Mouse (Mus musculus) layer of hippocampus, adult 9-10 months (tissue): Measurements from ENCODE around the gene Rara.
A peak's percentile ranks its signal among the peaks of the same experiment; 100 is the strongest.

Source experiments
- DNase-seq: peaks from one replicate; pipeline ENCODE4 v3.0.0; 2022; ENCODE audit warnings: low spot score

Gene Rara

GRCm38 (mm10) chr11:98998776-98999175 lies 71.2 kb downstream of the Rara start:
- DNase-seq = no peak

DNA sequence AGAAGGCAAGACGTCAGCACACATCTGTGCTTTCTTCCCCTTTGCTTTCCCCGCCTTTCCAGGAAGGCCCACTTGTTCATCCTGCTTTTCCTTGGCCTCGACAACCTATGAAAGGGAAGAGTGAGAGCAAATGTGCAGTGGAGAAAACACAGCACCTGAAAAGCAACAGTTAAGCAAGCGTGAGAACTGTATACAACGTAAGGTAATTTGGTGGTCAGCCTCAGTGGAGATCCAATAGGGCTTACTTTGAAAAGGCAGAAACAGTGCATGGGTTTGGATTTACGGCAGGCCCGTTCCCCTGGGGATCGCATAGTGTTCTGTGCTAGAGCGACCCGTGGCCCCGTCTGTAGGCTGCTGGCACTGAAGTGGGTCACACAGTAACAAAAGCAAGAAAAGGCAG lies 71.6 kb downstream of the Rara start:
- DNase-seq = no peak

GRCm38 (mm10) chr11:99006788-99007187 lies 79.2 kb downstream of the Rara start:
- no peak for DNase-seq

GRCm38 (mm10) chr11:99010124-99010523 lies 82.5 kb downstream of the Rara start:
- no peak for DNase-seq

GRCm38 (mm10) chr11:99010706-99011105 lies 83.1 kb downstream of the Rara start:
- DNase-seq = no peak

DNA sequence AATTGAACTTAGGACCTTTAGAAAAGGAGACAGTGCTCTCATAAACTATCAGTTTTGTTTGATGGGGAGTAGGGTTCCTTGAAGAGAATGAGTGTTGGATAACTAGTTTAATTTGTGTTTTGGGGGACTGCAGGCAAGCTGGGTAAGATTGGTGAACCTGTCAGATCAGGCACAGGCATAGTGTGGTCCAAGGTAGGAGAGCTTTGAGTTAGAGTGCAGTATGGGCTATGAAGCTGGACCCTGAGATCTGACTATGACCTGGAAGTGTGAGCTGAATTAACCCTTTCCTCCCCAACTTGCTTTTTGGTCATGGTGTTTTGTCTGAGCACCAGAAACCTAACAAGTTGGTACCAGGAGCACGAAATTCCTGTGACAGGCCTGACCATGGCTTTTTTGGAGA lies 86.2 kb downstream of the Rara start:
- DNase-seq = no peak

DNA sequence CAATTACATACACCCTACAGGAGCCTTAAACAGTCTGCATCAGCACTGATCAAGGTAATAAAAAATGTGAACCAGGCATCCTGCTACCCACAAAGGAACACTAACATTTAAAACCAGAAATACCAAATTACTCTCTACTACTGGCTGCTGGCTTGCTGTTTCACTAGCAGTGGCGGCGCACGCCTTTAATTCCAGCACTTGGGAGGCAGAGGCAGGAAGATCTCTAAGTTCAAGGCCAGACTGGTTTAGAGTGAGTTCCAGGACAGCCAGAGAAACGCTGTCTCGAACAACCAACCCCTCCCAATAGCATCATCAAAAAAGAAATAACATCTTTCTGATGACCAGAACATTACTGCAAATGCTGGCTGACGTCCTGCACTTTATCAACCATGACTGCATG lies 92.2 kb downstream of the Rara start:
- no peak for DNase-seq

DNA sequence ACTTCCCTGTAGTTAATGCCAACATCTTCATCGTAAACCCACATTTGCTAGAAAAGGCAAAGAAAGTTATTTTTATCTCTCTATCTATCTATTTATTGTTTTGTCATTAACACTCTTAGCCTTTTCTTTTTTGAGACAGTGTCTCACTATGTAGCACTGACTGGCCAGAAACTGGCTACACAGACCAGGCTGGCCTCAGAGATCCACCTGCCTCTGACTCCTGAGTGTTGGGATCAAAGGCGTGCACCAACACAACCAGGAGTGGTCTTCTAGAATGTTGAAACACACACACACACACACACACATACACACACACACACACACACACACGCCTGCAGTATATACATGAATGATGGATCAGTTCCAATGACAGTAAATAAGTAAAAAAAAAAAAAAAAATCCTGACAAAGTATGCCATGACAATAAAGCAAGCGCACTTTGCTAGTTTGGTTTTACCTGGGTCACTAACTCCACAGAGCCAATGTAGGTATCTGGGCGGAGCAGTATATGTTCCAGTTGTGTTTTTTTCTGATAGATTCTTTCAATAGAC lies 94.8 kb downstream of the Rara start:
- no peak for DNase-seq

- DNase-seq = no peak
Measured at GRCm38 (mm10) chr11:99023094-99023493, 95.5 kb downstream of the Rara start.

DNA sequence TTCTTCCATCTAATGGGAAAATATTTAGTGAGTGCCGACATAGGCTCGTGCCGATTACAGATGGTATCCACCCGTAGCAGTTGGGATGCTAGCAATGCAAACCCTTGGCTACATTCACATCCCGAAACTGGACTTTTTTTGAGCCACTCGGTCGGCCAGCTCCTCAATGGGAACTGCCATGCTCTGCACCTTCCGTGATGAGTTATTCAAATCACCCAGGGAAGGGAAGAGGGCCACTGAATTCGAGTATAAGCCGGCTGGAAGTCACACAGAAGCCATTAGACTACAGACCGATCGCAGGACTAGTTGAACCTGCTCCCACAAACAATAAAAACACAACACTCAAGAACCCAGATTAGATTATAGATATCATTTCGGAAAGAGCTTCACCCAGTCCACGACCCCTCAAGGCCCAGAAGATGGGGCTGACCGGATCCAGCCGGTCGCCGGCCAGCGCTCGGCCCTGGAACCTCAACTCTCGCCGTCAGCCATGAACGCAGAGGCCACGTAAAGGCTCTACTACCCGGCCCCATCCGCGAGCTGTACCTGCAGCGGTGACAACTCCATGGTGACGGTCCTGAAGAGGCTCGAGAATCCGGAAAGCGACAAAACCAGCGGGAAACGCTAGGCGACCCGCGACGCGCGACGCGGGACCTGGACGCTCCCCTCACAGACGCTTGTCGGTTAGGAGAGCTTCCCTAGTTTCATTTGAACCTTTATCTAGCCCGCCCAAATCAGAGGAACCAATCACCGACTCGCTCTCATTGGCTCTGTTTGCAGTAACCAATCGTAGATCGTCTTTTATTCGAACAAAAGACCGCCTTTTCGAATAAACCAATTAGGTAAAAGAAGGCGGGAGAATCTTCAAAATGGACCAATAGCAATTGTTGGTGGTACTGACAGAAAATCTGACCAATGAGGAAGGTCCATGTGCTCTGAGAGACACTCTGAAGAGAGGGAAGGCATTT lies 96.2 kb downstream of the Rara start, which contains the start of gene Top2a:
TSS of gene Top2a (minus strand) at position 690 of the 968 bp plus-strand sequence.
- DNase-seq = peak; percentile 100
